Mouse (Mus musculus): ENCODE measurements around the gene Zcchc17.

GRCm38 (mm10) chr4:130282856-130283255 is 76.9 kb downstream of the Zcchc17 start:
- TF ChIP-seq POLR2A (IDR thresholded peaks at IDR 0.05; ENCODE audit: extremely low read depth, insufficient read depth, low read length) (no peak), CTCF (IDR thresholded peaks at IDR 0.05; ENCODE audit: extremely low read depth, insufficient read depth, low read length) (no peak)

Measured in cortical plate, adult 2 months (tissue).